Mouse (Mus musculus) Patski (cell line): ENCODE results near the gene Arhgef1. TPM values are rescaled to one million over a fixed set of nuclear protein-coding genes. Genes with fewer than 3 reads are reported as not detected.

ENCODE experiments used
- ATAC-seq: fragments of 100-300 bp; one replicate; pipeline ENCODE4 v1.8.0; 2021
- CTCF ChIA-PET: fragments of 350-600 bp; sonication (Branson Sonifier 250); formaldehyde crosslinking; loops from one replicate; lab custom pipeline; 2022; ENCODE audit warnings: inconsistent platforms; lab: Charles Lee
- POLR2A ChIA-PET: fragments of 350-600 bp; sonication (Branson Sonifier 250); formaldehyde crosslinking; loops from one replicate; lab custom pipeline; 2022; ENCODE audit warnings: antibody characterized with exemption, inconsistent platforms; lab: Charles Lee
- DNase-seq: peaks from one replicate; pipeline ENCODE4 v3.0.0-alpha.2; 2011; ENCODE audit warnings: low read depth, low spot score
- H3K27me3 ChIP-seq: fragments of 371-371 bp; one replicate; pipeline ENCODE4 v1.5.1; 2021
- CTCF ChIP-seq: fragments of 100-300 bp; IDR thresholded peaks from one replicate; pipeline ENCODE4 v1.5.1; 2021
- in situ Hi-C: fragments of 300-500 bp; cut with MboI; formaldehyde crosslinking; loops from 3 replicates; pipeline ENCODE4 v1.11.1; 2018; ENCODE audit warnings: low pct_unique_long_range_greater_than_20kb, mixed read lengths
- polyA plus RNA-seq: library from polyadenylated mRNA; unstranded; gene quantifications from one replicate; pipeline ENCODE4 v1.2.3, GENCODE M21; 2021

Gene Arhgef1
- polyA plus RNA-seq, 1 experiment from 2014 or later = 95.7 TPM

- ATAC-seq = no peak
- POLR2A ChIA-PET = no interaction called here
Observed at GRCm38 (mm10) chr7:24877588-24877987, 25.1 kb upstream of the Arhgef1 start.

GRCm38 (mm10) chr7:24879620-24880019 lies 23.1 kb upstream of the Arhgef1 start:
- in situ Hi-C loops = loop anchor here (5.0 kb wide), 1 partner anchor 93 kb away; the partner anchor contains the start of gene Rabac1
- peaks cover 11% of the 10 kb centered on the region for H3K27me3 ChIP-seq
- ATAC-seq (no peak), DNase-seq (no peak)
- TF ChIP-seq CTCF = no peak
- ChIA-PET POLR2A (interaction anchor here (1.4 kb wide), 1 partner anchor 10 kb away, joined by 3 read pairs; the partner anchor contains the start of gene Lypd4), CTCF (interaction anchor here (1.1 to 1.5 kb wide), 3 partner anchors 11 to 63 kb away, joined by 3 to 4 read pairs (median 3); no protein-coding TSS in a partner anchor)

More at GRCm38 (mm10) chr7:24877588-24877987, 25.1 kb upstream of the Arhgef1 start:
- H3K27me3 ChIP-seq = peaks cover 11% of the 10 kb centered on the region
- no peak for TF ChIP-seq CTCF
- in situ Hi-C loops = no loop called here
- CTCF ChIA-PET = interaction anchor here (0.7 to 1.3 kb wide), 2 partner anchors 13 to 175 kb away, joined by 3 read pairs; no protein-coding TSS in a partner anchor
- DNase-seq = no peak

GRCm38 (mm10) chr7:24882416-24883199 lies 20.1 kb upstream of the Arhgef1 start:
- POLR2A ChIA-PET = no interaction called here
- CTCF ChIA-PET = interaction anchor here (0.8 to 0.9 kb wide), 2 partner anchors 36 to 38 kb away, joined by 3 read pairs; no protein-coding TSS in a partner anchor
- ATAC-seq = no peak
- in situ Hi-C loops = loop anchor here (5.0 kb wide), 1 partner anchor 90 kb away; the partner anchor contains the start of gene Rabac1
- no peak for DNase-seq
- no peak for TF ChIP-seq CTCF
- peaks cover 4% of the 10 kb centered on the region for H3K27me3 ChIP-seq

- peak; percentile 91 for ATAC-seq
- H3K27me3 ChIP-seq = no peaks in the 10 kb centered on the region
- ChIA-PET CTCF (interaction anchor here (2.1 kb wide), 1 partner anchor 20 kb away, joined by 6 read pairs; no protein-coding TSS in a partner anchor), POLR2A (interaction anchor here (1.1 to 1.2 kb wide), 2 partner anchors 19 to 88 kb away, joined by 3 to 4 read pairs; partner anchors contain the start of gene Rabac1)
- in situ Hi-C loops = loop anchor here (5.0 kb wide), 1 partner anchor 88 kb away; the partner anchor contains the start of gene Rabac1
- peak; percentile 99 for DNase-seq
- no peak for TF ChIP-seq CTCF
Observed at GRCm38 (mm10) chr7:24883896-24884692, 18.6 kb upstream of the Arhgef1 start, which contains the start of gene Rps19. TSS of gene Rps19 (plus strand) at chr7:24884371.

GRCm38 (mm10) chr7:24884693-24885291 lies 17.9 kb upstream of the Arhgef1 start:
- DNase-seq = no peak
- no peaks in the 10 kb centered on the region for H3K27me3 ChIP-seq
- in situ Hi-C loops = loop anchor here (5.0 kb wide), 1 partner anchor 88 kb away; the partner anchor contains the start of gene Rabac1
- ChIA-PET POLR2A (interaction anchor here (0.6 to 1.2 kb wide), 2 partner anchors 19 to 20 kb away, joined by 3 read pairs; no protein-coding TSS in a partner anchor), CTCF (interaction anchor here (2.1 kb wide), 1 partner anchor 19 kb away, joined by 6 read pairs; no protein-coding TSS in a partner anchor)
- no peak for ATAC-seq
- TF ChIP-seq CTCF = no peak

GRCm38 (mm10) chr7:24885468-24886307 lies 17.0 kb upstream of the Arhgef1 start:
- ChIA-PET POLR2A (interaction anchor here (0.6 to 1.0 kb wide), 2 partner anchors 19 kb away, joined by 3 to 6 read pairs; no protein-coding TSS in a partner anchor), CTCF (interaction anchor here (2.1 kb wide), 1 partner anchor 18 kb away, joined by 6 read pairs; no protein-coding TSS in a partner anchor)
- in situ Hi-C loops = no loop called here
- no peak for TF ChIP-seq CTCF
- no peaks in the 10 kb centered on the region for H3K27me3 ChIP-seq
- DNase-seq = no peak
- ATAC-seq = no peak

- no peak for TF ChIP-seq CTCF
- in situ Hi-C loops = no loop called here
- ChIA-PET POLR2A (interaction anchor here (1.0 kb wide), 1 partner anchor 18 kb away, joined by 6 read pairs; no protein-coding TSS in a partner anchor), CTCF (no interaction called here)
- ATAC-seq (no peak), DNase-seq (no peak)
- no peaks in the 10 kb centered on the region for H3K27me3 ChIP-seq
Observed at GRCm38 (mm10) chr7:24886308-24886633, 16.4 kb upstream of the Arhgef1 start.

GRCm38 (mm10) chr7:24887096-24887495 lies 15.6 kb upstream of the Arhgef1 start:
- TF ChIP-seq CTCF = no peak
- no peak for DNase-seq
- H3K27me3 ChIP-seq = no peaks in the 10 kb centered on the region
- in situ Hi-C loops = no loop called here
- ChIA-PET POLR2A (interaction anchor here (0.8 kb wide), 1 partner anchor 19 kb away, joined by 3 read pairs; no protein-coding TSS in a partner anchor), CTCF (no interaction called here)
- ATAC-seq = no peak
